Mouse (Mus musculus) hematopoietic stem cell, adult 5-6 weeks (primary cell): Measurements from ENCODE around the gene Ripk4. TPM values are rescaled to one million over a fixed set of nuclear protein-coding genes. Genes with fewer than 3 reads are reported as not detected.

ENCODE experiments used
- total RNA-seq: library from RNA; stranded (forward); fragments of 172-1452, 232-1000 nt; gene quantifications from 2 replicates; pipeline ENCODE4 v1.2.3, GENCODE M21; 2017

The Ripk4 gene
- total RNA-seq, 1 experiment from 2014 or later, result not detected

Other genes starting within 250 kb of the Ripk4 start
- gene Fam3b, start 249.0 kb downstream of the Ripk4 start, total RNA-seq, result 1.4 TPM in 1 of 2 replicates, not detected in the other
- gene Tmprss2, start 152.6 kb downstream of the Ripk4 start, total RNA-seq, result 0.13 TPM in 1 of 2 replicates, not detected in the other
- gene Prdm15, start 88.1 kb upstream of the Ripk4 start, total RNA-seq, result 9.4 and 9.5 TPM in 2 replicates
- 14.0 and 25.9 TPM in 2 replicates for gene C2cd2, start 198.8 kb upstream of the Ripk4 start, total RNA-seq
- 18.4 and 32.8 TPM in 2 replicates for gene Zbtb21, start 198.8 kb upstream of the Ripk4 start, total RNA-seq
- 63.9 and 137 TPM in 2 replicates for gene B230307C23Rik, start 233.5 kb upstream of the Ripk4 start, total RNA-seq